Mouse (Mus musculus) heart, postnatal 0 days (tissue): ENCODE results near the gene Cox10. TPM values are rescaled to one million over a fixed set of nuclear protein-coding genes. Genes with fewer than 3 reads are reported as not detected.

Source experiments
- ATAC-seq: fragments of 200-750 bp; cut with Nextera tagmentation; 2 replicates; pipeline ENCODE4 v1.8.0; 2017; ENCODE audit warnings: low read depth, moderate number of reproducible peaks, moderate library complexity; ENCODE audit not compliant: insufficient read depth
- DNase-seq: peaks from one replicate; pipeline ENCODE4 v3.0.0-alpha.2; 2016; ENCODE audit warnings: low spot score
- H3K27ac ChIP-seq: fragments of 300-500 bp; sonication (generic); 2 replicates; pipeline ENCODE4 v1.5.1; 2014; ENCODE audit warnings: low read depth, mild to moderate bottlenecking
- H3K27me3 ChIP-seq: fragments of 300-500 bp; sonication (generic); 2 replicates; pipeline ENCODE4 v1.6.1; 2014; ENCODE audit warnings: low read length, mixed read lengths; ENCODE audit not compliant: control insufficient read depth, insufficient read depth
- H3K36me3 ChIP-seq: fragments of 300-500 bp; sonication (generic); replicated peaks from 2 replicates; pipeline ENCODE4 v1.6.1; 2014; ENCODE audit warnings: low read length, mixed read lengths; ENCODE audit not compliant: control insufficient read depth, insufficient read depth
- H3K4me1 ChIP-seq: fragments of 300-500 bp; sonication (generic); 2 replicates; pipeline ENCODE4 v1.6.1; 2014; ENCODE audit warnings: antibody characterized with exemption; ENCODE audit not compliant: control insufficient read depth, insufficient read depth
- H3K4me2 ChIP-seq: fragments of 300-500 bp; sonication (generic); 2 replicates; pipeline ENCODE4 v1.6.1; 2014; ENCODE audit warnings: low read depth, mild to moderate bottlenecking, low read length, moderate library complexity
- H3K4me3 ChIP-seq: fragments of 300-500 bp; sonication (generic); 2 replicates; pipeline ENCODE4 v1.5.1; 2014; ENCODE audit warnings: low read depth, low read length
- H3K9ac ChIP-seq: fragments of 300-500 bp; sonication (generic); replicated peaks from 2 replicates; pipeline ENCODE4 v1.6.1; 2014; ENCODE audit warnings: low read depth, low read length, mixed read lengths
- H3K9me3 ChIP-seq: fragments of 300-500 bp; sonication (generic); replicated peaks from 2 replicates; pipeline ENCODE4 v1.6.1; 2016; ENCODE audit warnings: low read length; ENCODE audit not compliant: control insufficient read depth
- CTCF ChIP-seq: IDR thresholded peaks from 2 replicates; pipeline ENCODE4 v1.5.1; 2016; ENCODE audit warnings: antibody characterized with exemption, control low read depth, low read depth
- EP300 ChIP-seq: IDR thresholded peaks from 2 replicates; pipeline ENCODE4 v1.6.1; 2016; ENCODE audit warnings: antibody characterized with exemption, low read depth
- WGBS: fragments of 180-500 bp; shearing (Covaris S2); extraction: QIAGEN DNeasy Blood & Tissue Kit; methylation state at CpG from one replicate; pipeline ENCODE4 v1.1.7; 2014; 5-methylcytosine and 5-hydroxymethylcytosine counted together
- polyA plus RNA-seq: library from polyadenylated mRNA; unstranded; fragments of >200 nt; fragmentation: Nextera tagmentation; extraction: Ambion mirVana; gene quantifications from 2 replicates; pipeline ENCODE4 v1.2.1, GENCODE M21; 2015
- total RNA-seq: library from RNA; depleted of rRNA; stranded (reverse); fragments of >200 nt; gene quantifications from 2 replicates; pipeline ENCODE4 v1.2.3, GENCODE M21; 2014; ENCODE audit warnings: low replicate concordance

Cox10 gene
- total and polyA plus RNA-seq, 2 experiments from 2014 or later: 31.2 to 54.3 TPM

GRCm38 (mm10) chr11:63986710-63987109 is 92.6 kb downstream of the Cox10 start:
- H3K4me3 ChIP-seq: no peak overlapping the region
- H3K4me1 ChIP-seq: no peaks in the 10 kb centered on the region
- H3K9me3 ChIP-seq: no peaks in the 10 kb centered on the region
- 87% methylated on average over 4 of the region's 4 CpGs for WGBS
- H3K36me3 ChIP-seq: peaks cover 6% of the 10 kb centered on the region
- TF ChIP-seq EP300 (no peak), CTCF (no peak)
- no peak overlapping the region for H3K9ac ChIP-seq
- H3K27ac ChIP-seq: no peak overlapping the region
- DNase-seq (no peak), ATAC-seq (no peak)
- H3K27me3 ChIP-seq: no peaks in the 10 kb centered on the region
- H3K4me2 ChIP-seq: no peak overlapping the region

DNA sequence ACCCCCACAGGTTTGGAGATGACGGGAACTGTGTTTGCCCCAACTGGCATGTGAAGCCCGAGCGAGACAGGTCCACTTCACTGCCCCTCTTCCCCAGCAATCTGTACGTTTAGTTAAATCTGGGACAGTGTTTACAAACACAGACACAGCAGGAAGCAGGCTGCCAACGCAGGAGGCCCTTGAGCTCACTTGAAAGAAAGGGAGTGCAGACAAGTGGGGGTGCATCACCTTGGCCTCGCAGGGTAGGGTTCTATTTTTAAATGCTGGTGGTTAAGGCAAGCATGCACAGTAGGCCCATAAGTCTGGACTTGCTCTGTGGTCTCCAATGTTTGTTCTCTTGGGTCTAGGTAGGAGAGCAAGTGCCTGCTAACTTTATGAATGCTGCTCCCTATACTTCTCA is 93.8 kb downstream of the Cox10 start:
- ATAC-seq (no peak), DNase-seq (no peak)
- no peaks in the 10 kb centered on the region for H3K36me3 ChIP-seq
- no peak overlapping the region for H3K4me2 ChIP-seq
- no peak overlapping the region for H3K4me3 ChIP-seq
- H3K27ac ChIP-seq: no peak overlapping the region
- 39% methylated on average over 6 of the region's 6 CpGs for WGBS
- no peaks in the 10 kb centered on the region for H3K27me3 ChIP-seq
- no peak overlapping the region for H3K9ac ChIP-seq
- no peak for TF ChIP-seq CTCF
- no peak for TF ChIP-seq EP300
- no peaks in the 10 kb centered on the region for H3K9me3 ChIP-seq
- H3K4me1 ChIP-seq: 0 out of 2 replicates have a peak, but pooled peaks cover 3% of the 10 kb centered on the region

- TF ChIP-seq CTCF: no peak
- TF ChIP-seq EP300: no peak
- DNase-seq (no peak), ATAC-seq (no peak)
- Histone ChIP-seq H3K27ac (no peak overlapping the region), H3K27me3 (no peaks in the 10 kb centered on the region), H3K9me3 (no peaks in the 10 kb centered on the region), H3K4me1 (0 out of 2 replicates have a peak, but pooled peaks cover 5% of the 10 kb centered on the region), H3K9ac (no peak overlapping the region), H3K4me2 (no peak overlapping the region), H3K4me3 (no peak overlapping the region), H3K36me3 (no peaks in the 10 kb centered on the region)
- WGBS: 73% methylated on average over 6 of the region's 6 CpGs
Observed at GRCm38 (mm10) chr11:63984622-63985168, 94.6 kb downstream of the Cox10 start.

DNA sequence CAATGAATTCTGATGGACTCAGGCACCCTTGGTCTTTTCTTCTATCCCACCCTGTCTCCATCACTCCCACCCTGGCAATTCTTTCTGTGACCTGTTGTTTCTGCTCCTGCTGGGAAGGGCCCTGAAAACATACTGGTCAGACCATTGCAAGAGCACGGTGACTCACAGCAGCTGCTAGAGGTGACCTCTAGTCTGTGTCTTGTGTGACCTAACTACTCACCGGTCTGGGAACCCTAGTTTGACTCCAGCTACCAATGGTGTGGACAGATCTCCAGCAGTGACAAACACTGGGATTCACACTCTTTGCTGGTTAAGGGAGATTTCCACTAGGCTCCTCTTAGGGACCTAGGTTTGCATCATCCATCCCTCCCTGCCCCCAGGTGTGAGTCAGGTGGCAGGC is 101.5 kb downstream of the Cox10 start:
- TF ChIP-seq EP300 (no peak), CTCF (no peak)
- no peak for DNase-seq
- Histone ChIP-seq H3K4me1 (peaks cover 5% of the 10 kb centered on the region; the same call in 1 of the 2 replicates), H3K9ac (no peak overlapping the region), H3K36me3 (peaks cover 19% of the 10 kb centered on the region), H3K27me3 (no peaks in the 10 kb centered on the region), H3K4me2 (no peak overlapping the region), H3K9me3 (no peaks in the 10 kb centered on the region), H3K4me3 (no peak overlapping the region), H3K27ac (no peak overlapping the region)
- ATAC-seq: no peak; the same call in 1 of the 2 replicates
- WGBS: 41% methylated on average over 2 of the region's 2 CpGs

DNA sequence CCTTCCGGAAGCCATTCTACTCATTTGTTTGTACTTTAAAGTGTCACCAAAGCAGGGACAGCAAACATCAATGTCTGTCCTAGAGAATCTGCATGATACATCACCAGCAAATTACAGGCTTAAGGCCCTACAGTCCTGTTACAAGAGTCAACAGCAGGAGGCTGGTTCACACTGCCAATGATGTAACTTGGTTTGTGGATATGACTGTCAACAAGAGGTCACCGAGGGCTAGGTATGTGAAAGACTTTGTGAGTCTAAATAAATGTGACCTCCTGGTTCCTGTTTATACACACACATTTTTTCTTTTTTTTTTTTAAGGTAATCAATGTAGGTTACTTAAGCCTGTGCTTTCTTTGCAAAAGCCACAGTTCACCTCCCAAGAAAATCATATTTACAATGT is 102.5 kb downstream of the Cox10 start:
- Histone ChIP-seq H3K9me3 (no peaks in the 10 kb centered on the region), H3K27ac (no peak overlapping the region), H3K9ac (no peak overlapping the region), H3K4me3 (no peak overlapping the region), H3K36me3 (peaks cover 19% of the 10 kb centered on the region), H3K4me1 (peaks cover 5% of the 10 kb centered on the region; the same call in 1 of the 2 replicates), H3K4me2 (no peak overlapping the region), H3K27me3 (no peaks in the 10 kb centered on the region)
- TF ChIP-seq CTCF (no peak), EP300 (no peak)
- 93% methylated on average over 2 of the region's 2 CpGs for WGBS
- DNase-seq: no peak
- ATAC-seq: no peak
